Mouse (Mus musculus): ENCODE data around the gene Olfr877.

DNA sequence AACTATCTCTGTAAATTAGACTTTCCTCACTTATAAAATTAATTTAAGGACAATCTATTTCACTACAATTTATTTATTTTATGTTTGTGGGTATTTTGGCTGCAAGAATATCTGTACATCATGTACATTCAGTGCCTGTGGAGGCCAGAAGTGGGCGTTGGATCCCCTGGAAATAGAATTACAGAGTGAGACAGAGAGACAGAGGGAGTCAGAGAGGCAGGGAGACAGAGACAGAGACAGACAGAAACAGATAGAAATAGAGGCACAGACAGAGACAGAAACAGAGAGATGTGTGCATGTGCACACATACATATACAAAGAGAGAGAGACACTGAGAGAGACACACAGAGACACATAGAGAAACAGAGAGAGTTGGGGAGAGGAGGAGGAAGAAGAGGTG, 17.5 kb downstream of the Olfr877 start:
- TF ChIP-seq CTCF (IDR thresholded peaks at IDR 0.05; ENCODE audit: control insufficient read depth, insufficient read depth, insufficient replicate concordance, low read depth, low read length) (no peak), POLR2A (IDR thresholded peaks at IDR 0.05; ENCODE audit: control insufficient read depth, low read depth, low read length) (no peak)

Data from testis, adult 2 months (tissue).